Mouse (Mus musculus) layer of hippocampus, adult 18-20 months (tissue): ENCODE measurements around the gene Cadm2. TPM values are rescaled to one million over a fixed set of nuclear protein-coding genes. Genes with fewer than 3 reads are reported as not detected.
A peak's percentile ranks its signal among the peaks of the same experiment; 100 is the strongest.

Experiments used
- DNase-seq, 2 experiments: peaks; one replicate each; pipeline ENCODE4 v3.0.0; 2022; ENCODE audit warnings: low spot score in 2 of 2
- total RNA-seq, 2 experiments: library from RNA; stranded (reverse); gene quantifications; 2 replicates each; pipeline ENCODE4 v1.2.3; 2021

Gene Cadm2
- total RNA-seq, 2 experiments from 2014 or later: 176 to 199 TPM

DNA sequence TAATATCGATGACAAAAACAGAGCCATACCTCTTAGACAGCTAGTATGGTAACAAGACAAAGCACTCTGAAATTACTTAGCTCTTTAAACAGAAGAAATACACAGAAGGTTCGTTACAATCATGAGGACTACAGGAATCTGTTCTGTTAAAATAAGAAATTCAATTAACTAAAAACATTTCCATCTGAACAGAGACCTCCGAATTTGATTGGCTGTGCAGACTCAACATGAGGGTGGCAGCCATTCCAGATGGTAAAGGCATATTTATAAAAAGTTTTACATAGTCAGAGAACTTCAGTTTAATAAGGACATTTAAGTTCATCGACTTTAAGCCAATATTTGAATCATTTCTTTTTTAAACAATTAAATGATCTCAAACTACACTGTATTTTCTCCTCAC is 105.2 kb downstream of the Cadm2 start:
- peak in 1 of 2 experiments; percentile 64 for DNase-seq

GRCm38 (mm10) chr16:67509079-67509478 is 111.6 kb downstream of the Cadm2 start:
- DNase-seq: no peak

- DNase-seq: peak in 1 of 2 experiments; percentile 45
These were observed 138.2 kb downstream of the Cadm2 start for GRCm38 (mm10) chr16:67482542-67482941.

GRCm38 (mm10) chr16:67467041-67467440 is 153.7 kb downstream of the Cadm2 start:
- no peak for DNase-seq

DNA sequence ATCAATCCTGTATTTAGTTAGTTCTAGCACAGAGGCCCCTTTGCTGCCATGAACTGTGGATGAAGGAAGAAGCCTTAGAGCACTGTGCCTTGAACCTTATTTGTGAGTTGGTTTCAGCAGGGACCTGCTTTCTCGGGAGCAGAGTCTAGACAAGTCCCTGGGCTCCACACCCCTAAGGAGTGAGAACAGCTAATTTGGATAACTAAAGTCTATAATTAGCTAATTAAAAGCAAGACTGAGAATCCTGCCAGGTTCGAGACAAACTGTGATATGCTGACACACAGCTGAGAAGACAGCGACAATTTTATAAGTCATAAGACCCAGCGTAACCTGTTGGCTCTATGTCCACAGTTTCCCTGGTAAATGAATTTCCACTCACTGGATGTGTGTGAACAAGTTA is 184.4 kb downstream of the Cadm2 start:
- DNase-seq: no peak

GRCm38 (mm10) chr16:67425371-67425770 is 195.3 kb downstream of the Cadm2 start:
- no peak for DNase-seq

- peak in 1 of 2 experiments; percentile 34 for DNase-seq
These were observed 209.8 kb downstream of the Cadm2 start for GRCm38 (mm10) chr16:67410926-67411325.

DNA sequence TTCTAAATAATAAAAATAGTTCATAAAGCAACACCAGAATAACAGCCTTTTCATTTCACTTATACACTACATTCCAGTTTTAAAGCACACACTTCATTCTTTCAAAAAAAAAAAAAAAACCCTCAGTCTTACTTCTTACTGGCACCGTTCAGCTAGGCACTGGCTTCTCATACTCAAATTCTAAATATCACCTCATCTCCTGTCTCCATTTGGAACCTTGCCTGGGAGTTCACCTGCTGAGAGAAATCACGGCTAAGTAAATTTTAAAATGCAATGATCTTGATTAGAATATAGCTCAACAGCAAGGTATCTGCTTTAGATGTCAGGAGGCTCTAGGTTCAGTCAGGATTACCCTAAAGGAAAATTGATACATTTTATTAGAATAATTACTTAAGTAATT is 210.2 kb downstream of the Cadm2 start:
- no peak for DNase-seq

- no peak for DNase-seq
These were observed 253.0 kb downstream of the Cadm2 start for GRCm38 (mm10) chr16:67367745-67368144.

DNA sequence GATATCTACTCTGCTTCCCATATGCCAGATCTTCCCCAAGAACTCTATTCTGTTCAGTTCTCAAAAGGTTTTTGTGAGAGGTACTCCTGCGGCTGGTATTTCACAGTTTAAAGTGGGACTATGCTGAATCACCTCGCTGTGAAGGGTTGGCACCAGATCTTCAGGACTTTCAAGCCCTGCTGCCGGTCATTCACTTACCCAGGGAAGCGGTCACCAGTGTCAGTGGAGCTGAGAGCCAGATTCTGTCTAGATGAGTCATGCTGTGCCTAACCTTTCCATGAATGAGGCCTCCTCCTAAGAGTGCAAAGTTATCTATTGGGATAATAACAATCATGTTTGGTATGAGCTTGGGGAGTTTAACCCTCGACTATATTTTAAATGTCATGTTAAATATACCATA is 272.7 kb downstream of the Cadm2 start:
- no peak for DNase-seq

DNA sequence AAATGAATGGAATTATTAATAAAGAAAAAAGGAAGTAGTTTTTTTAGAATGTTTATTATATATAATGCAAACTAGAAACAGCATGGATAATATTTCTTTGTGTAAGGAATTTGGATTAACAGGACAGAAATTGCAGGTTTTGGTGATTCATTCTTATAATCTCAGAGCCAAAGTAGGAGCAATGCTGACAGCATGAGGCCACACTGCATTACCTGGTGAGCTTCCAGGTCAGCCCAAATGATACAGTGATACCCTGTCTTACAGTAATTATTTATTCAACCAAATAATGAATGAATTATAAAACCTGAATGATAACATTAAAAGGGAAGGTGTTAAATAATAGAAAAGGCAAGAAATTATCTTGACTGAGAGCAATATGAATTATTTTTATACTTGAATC is 273.1 kb downstream of the Cadm2 start:
- no peak for DNase-seq

- DNase-seq: no peak
These were observed 274.0 kb downstream of the Cadm2 start for GRCm38 (mm10) chr16:67346621-67347290.

DNA sequence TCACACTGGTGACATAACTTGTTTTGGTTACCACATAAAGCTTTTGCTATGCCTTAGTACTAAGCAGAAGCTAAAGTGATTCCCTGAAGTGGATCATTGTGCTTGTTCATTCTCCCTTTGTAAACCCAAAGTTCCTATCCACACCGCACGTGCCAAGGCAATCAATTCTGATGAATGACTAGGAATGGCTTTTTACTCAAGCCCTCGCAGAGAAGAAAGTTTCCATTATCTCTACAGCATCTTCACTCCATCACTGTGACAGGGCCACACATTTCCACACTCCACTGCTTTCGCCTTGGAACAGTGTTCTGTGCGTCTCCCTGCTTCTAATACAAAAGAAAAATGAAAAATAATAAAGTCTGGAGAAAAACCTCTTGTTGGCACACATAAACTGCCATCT is 276.5 kb downstream of the Cadm2 start:
- no peak for DNase-seq

DNA sequence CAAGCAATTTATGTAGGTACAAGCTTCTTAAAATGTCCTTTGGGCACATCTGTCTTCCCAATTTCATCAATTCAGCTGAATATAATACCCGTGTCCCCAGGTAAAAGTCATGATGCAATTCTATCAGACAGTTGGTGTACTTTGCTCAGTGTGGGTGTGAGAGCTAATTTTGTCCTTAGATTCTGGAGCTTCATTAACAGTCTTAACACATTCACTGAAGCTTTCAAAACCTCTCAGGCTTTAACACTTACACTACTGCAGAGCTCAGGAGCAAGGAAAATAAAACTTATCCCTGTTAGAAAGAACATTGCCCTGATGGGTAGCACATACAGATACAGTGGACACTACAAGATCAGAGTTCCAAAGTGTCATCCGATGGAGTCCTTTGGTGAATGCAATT is 309.7 kb downstream of the Cadm2 start:
- DNase-seq: peak; percentile 24 to 69

- no peak for DNase-seq
These were observed 336.0 kb downstream of the Cadm2 start for GRCm38 (mm10) chr16:67284664-67285063.

DNA sequence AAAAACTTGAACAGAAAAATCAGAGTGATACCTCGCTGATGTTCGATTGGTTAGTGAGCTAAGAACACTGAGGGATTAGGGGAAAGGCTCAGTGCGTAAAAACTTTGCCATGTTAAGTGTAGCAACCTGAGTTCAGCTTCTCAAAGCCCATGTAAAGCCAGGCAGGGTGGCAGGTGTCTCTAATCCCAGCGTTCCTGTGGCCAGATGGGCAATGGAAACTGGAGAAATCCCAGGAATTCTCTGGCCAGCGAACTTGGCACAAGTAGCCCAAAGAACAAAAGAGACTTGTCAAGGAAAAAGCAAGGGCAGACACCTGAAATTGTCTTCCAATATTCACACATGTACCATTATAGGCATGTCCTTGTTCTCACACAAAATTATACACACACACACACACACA is 377.1 kb downstream of the Cadm2 start:
- no peak for DNase-seq

DNA sequence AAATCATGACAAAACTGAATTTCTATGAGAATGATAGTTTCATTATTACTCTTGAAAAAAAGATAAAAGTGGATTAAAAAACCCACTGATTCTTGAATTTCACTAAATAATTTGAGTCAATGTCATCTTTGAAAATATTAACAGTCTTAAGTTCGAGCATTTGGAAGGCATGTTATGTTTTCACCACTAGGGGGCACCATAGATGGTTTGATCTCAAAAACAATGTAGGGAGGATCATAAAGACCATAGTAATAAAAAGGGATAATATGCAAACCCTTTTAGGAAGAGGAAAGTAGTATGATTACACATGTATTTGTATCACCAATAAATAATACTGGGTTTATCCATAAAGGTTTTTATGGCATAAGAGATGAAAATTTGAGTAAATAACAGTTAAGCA is 385.8 kb downstream of the Cadm2 start:
- no peak for DNase-seq

- DNase-seq: no peak
These were observed 394.0 kb downstream of the Cadm2 start for GRCm38 (mm10) chr16:67226696-67227095.

GRCm38 (mm10) chr16:67203329-67203728 is 417.4 kb downstream of the Cadm2 start:
- DNase-seq: no peak

DNA sequence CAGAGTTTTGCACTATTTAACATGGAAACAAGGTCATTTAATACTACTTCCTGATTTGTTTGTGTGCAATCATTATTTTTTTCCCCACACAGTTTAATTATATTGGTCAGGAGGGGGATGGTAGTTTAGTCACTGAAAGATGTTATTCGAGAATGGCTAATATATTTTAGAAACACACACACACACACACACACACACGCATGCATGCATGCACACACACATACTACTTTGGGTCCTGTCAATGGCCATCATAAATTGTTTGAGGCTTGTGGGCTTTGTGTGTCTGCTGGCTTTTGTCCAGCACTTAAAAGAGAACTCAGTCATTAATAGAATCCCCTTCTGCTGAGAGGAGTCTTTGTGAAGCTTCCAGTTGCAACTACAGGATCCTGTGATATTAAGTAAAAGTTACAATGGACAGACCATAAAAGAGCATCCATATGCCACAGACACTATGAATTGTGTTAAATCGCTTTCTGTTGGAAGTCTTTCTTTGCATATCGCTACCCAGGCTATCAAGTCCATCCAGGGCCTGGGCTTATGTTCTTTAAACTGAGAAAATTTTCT is 427.8 kb downstream of the Cadm2 start:
- DNase-seq: no peak

- no peak for DNase-seq
These were observed 428.3 kb downstream of the Cadm2 start for GRCm38 (mm10) chr16:67192395-67192794.

- DNase-seq: no peak
These were observed 434.4 kb downstream of the Cadm2 start for GRCm38 (mm10) chr16:67186322-67186721.

- DNase-seq: no peak
These were observed 437.8 kb downstream of the Cadm2 start for GRCm38 (mm10) chr16:67182958-67183357.
